Mouse (Mus musculus) erythroblast, adult 5-6 weeks (primary cell): ENCODE data around the gene 4921539E11Rik. TPM values are rescaled to one million over a fixed set of nuclear protein-coding genes. Genes with fewer than 3 reads are reported as not detected.

Experiments used
- ATAC-seq: replicated peaks from 2 replicates; pipeline ENCODE4 v1.8.0; 2016; ENCODE audit warnings: moderate number of reproducible peaks, mild to moderate bottlenecking, moderate TSS enrichment, inconsistent platforms; ENCODE audit not compliant: poor library complexity, low FRiP score, severe bottlenecking
- total RNA-seq, 2 experiments: library from RNA; stranded (forward) in 1 of 2; stranded (reverse) in 1 of 2; fragments of 150-400 nt in 1 of 2; fragments of 200-764, 138-1000 nt in 1 of 2; gene quantifications; 2 replicates each; pipeline versions ENCODE4 v1.2.3 to v1.2.4; 2015 to 2017; ENCODE audit warnings: low replicate concordance in 2 of 2

The 4921539E11Rik gene
- total RNA-seq (2015; ENCODE audit: low replicate concordance) (not detected in 2 replicates), total RNA-seq (2017; ENCODE audit: low replicate concordance) (not detected in 2 replicates)

DNA sequence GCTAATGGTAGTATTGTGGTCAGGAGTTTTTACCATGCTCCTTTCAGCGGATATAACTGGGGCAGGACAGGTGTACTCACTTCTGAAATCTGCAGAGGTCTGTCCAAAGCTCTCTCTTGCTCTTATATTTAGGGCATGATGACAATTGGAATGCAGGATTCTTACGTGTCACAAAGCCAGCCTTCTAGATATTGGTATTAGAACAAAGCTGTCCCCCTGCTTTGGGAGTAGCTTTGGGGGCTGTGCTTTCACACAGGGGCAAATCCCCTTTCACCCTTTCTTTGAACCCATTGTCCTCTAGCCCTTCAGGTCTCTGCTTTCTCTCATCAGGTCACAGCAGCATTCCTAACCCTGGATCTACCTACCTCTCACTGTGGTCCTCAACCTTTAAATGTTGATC is at the start of gene 4921539E11Rik:
TSS of gene 4921539E11Rik (minus strand) at position 101 of the 400 bp plus-strand sequence.
- ATAC-seq: no peak

DNA sequence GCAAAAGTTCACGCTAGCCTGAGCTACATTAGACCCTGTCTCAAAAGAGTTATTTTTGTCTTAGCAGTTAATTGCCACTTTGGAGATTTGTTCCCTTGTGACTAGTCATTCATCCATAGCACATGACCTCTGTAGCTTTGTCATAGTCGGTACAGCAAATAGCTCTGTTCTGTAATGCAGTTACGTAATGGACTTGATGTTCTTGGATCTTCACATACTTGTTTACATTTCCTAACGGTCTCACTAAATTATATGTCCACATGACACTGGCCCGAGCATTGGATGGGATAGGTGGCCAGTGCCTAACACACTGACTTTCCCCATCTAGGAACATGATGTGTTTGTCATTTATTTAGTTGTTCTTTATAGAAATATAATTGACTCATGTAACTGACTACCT is 44.5 kb upstream of the 4921539E11Rik start:
- ATAC-seq: no peak

- no peak for ATAC-seq
These were observed 38.7 kb upstream of the 4921539E11Rik start for GRCm38 (mm10) chr4:103329348-103329747.

DNA sequence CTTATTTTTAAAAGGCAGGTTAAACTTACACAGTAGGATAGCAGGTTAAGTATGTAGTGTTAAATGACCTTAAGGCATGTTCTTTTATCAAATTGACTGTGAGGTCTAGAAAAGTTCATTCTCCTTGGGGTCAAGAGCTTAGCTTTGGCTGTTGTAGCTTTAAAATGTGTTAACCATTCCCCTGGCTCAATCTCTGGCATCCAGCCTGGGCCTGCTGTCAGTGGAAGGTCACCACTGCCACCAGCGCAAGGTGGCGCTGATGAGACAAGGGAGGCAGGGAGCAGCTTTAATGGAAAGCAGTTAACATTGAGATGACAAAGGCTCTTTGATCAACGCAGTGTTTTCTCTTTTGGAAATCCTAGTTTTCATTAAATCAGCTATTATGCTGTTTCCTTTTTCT is 36.3 kb upstream of the 4921539E11Rik start:
- ATAC-seq: no peak

GRCm38 (mm10) chr4:103324688-103325451 is 34.2 kb upstream of the 4921539E11Rik start:
- ATAC-seq: no peak

DNA sequence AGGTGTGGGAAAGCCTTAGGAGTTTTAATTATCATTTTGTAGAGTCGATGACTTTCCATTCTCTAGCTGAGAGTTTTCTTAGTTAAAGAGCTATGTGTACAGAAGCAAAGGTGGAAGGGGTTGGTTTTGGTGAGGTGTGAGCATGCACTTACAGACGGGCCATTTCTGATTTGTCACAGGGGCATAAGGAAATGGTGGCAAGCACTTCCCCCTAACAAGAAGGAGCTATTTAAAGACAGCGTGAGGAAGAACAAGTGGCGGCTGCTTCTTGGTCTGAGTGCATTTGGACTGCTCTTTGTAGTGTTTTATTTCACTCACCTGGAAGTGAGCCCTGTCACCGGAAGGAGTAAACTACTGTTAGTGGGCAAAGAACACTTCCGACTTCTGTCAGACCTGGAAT is 30.8 kb upstream of the 4921539E11Rik start:
- no peak for ATAC-seq

DNA sequence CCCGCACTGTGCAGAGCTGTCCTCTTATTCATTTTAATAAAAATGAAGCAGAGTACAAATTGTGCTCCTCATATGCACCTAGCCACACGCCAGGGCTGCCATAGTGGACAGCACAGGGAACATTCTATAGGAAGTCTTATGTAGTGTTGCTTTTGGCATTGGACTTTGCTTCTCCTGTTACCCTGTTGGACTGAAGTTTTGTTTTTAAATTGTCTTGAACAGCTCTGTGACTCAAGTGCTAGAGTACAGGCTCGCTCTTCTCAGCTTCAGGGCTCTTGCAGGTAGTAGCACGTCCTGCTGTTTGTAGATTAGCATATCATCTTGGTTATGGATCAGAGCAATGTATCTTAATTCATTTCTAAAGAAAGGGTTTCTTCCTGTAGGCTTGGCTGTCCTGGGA is 25.2 kb upstream of the 4921539E11Rik start:
- ATAC-seq: no peak

- ATAC-seq: no peak
These were observed 23.9 kb upstream of the 4921539E11Rik start for GRCm38 (mm10) chr4:103314526-103314910.

GRCm38 (mm10) chr4:103313587-103314525 is 23.2 kb upstream of the 4921539E11Rik start, which contains the start of gene Oma1:
Gene Oma1 (plus strand): TSS chr4:103313812.
- ATAC-seq: peak; percentile 99

GRCm38 (mm10) chr4:103303851-103304250 is 13.2 kb upstream of the 4921539E11Rik start:
- ATAC-seq: no peak

- no peak for ATAC-seq
These were observed 8.7 kb upstream of the 4921539E11Rik start for GRCm38 (mm10) chr4:103299342-103299741.

- no peak for ATAC-seq
These were observed 2.3 kb downstream of the 4921539E11Rik start for GRCm38 (mm10) chr4:103288342-103288741.

DNA sequence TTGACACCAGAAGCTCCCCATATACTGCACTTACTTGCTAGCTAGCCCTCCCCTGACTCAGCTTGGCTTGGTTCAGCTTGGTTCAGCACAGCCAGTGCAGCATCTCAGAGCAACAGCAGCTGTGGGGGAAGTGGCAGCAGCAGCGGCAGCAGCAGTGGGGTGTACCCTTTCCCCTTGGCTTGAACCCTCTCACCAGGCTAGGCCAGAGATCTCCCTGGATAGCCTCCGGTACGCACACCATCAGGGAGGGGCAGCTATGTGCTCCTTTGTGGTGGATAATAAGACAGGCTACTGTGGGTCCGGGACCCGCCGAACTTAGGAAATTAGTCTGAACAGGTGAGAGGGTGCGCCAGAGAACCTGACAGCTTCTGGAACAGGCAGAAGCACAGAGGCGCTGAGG is 17.6 kb downstream of the 4921539E11Rik start:
- no peak for ATAC-seq

DNA sequence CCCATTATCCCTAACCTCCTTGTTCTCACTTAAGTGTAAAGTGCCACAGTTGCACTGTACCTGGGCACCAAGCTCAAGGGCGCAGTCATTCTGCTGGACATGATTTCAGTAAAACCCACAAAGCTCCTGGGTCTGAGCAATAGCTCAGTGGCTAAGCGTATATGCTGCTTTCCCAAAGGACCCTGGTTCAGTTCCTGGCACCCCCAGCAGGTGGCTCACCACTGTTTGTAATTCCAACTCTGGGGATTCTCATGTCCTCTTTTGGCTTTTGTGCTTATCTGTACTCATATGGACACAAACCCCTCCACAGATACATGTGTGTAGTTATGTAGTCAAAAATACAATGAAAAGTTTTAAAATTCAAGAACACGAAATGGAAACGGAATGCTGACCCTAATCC is 21.3 kb downstream of the 4921539E11Rik start:
- ATAC-seq: no peak

- ATAC-seq: no peak
These were observed 25.5 kb downstream of the 4921539E11Rik start for GRCm38 (mm10) chr4:103265166-103265565.

GRCm38 (mm10) chr4:103263812-103264396 is 26.8 kb downstream of the 4921539E11Rik start:
- ATAC-seq: no peak

- no peak for ATAC-seq
These were observed 27.3 kb downstream of the 4921539E11Rik start for GRCm38 (mm10) chr4:103263378-103263777.

DNA sequence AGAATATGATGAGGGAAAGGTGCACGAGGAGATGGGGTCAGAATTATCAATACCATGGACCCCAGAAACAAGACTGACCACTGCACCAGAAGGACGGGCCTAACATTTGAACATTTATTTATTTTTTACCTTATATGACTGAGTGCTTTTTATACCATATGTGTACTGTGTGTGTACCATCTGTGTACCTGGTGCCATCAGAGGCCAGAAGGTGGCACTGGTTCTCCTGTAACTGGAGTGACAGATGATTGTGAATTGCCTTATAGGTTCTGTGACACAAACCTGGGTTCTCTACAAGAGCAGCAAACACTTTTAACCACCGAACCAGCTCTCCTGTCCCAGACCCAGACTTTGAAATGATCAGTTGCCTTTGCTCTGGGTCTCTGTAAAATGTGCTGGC is 31.8 kb downstream of the 4921539E11Rik start:
- ATAC-seq: no peak

GRCm38 (mm10) chr4:103253846-103254245 is 36.8 kb downstream of the 4921539E11Rik start:
- ATAC-seq: no peak

- ATAC-seq: no peak
These were observed 41.1 kb downstream of the 4921539E11Rik start for GRCm38 (mm10) chr4:103249436-103250085.
